Mouse (Mus musculus): Measurements from ENCODE around the gene Cpe.

Gene Cpe

DNA sequence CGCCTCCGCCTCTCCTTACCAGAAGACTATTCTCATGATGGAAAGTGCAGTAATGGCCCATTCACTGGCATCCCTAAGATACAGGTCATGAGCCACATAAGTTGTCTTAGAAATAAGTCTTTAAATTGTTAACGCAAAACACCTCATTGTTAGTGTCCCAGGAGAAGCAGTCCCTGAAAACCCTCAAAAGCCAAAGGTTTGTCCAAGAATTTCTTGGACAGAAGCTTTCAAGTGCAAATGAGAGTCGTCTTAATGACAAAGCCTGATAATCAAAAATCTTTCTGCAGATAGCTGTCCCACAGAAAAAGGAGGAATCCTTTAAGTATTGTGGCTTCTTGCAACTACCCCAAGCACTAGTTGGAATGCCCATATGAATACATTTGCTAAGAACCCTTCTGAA is 60.7 kb downstream of the Cpe start:
- no peak for DNase-seq (ENCODE audit: extremely low spot score)

- DNase-seq (ENCODE audit: extremely low spot score): no peak
Measured at GRCm38 (mm10) chr8:64631761-64632160, 61.1 kb downstream of the Cpe start.

GRCm38 (mm10) chr8:64629034-64629760 is 63.7 kb downstream of the Cpe start:
- no peak for DNase-seq (ENCODE audit: extremely low spot score)

DNA sequence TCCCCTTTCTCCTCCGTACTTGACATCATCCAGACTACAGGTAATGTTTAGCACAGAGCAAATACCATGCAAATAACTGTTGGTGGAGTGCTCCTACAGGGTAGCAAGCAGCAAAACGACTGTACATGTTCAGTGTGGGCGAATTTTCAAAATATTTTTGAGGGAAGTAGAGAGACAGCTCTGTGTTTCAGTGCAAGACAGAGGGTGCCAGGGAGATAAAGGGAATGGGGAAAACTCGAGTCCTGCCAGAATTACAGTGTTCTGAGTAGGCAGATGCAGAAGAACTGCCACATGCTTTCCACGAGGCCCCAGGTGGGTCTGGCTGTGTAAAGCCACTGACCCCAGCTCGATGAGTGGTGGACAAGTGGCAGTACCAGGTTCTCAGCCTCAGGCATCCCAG is 64.8 kb downstream of the Cpe start:
- DNase-seq (ENCODE audit: extremely low spot score): no peak

DNA sequence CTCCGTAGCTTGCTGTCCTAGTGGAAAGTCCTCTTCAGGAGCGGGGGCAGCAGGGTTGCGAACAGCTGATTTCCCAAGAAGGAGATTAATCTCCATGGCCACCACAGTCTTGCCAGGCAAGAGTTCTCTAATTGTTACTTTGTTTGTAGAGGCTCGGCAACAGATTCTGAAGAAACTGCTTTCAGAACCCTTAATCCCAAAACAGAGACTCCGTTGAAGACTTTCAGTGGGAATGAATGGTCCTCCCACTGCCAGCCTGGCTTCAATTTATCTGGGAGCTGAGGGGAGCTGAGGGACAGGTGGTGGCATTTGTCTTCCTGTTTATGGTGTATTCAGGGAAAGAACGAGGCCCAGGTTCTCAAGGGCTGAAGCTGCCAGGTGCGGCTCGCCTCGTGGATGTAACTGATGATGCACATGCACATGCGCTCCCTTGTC is 68.2 kb downstream of the Cpe start:
- no peak for DNase-seq (ENCODE audit: extremely low spot score)

GRCm38 (mm10) chr8:64620365-64621150 is 72.3 kb downstream of the Cpe start:
- no peak for DNase-seq (ENCODE audit: extremely low spot score)

- no peak for DNase-seq (ENCODE audit: extremely low spot score)
Measured at GRCm38 (mm10) chr8:64619661-64620060, 73.2 kb downstream of the Cpe start.

DNA sequence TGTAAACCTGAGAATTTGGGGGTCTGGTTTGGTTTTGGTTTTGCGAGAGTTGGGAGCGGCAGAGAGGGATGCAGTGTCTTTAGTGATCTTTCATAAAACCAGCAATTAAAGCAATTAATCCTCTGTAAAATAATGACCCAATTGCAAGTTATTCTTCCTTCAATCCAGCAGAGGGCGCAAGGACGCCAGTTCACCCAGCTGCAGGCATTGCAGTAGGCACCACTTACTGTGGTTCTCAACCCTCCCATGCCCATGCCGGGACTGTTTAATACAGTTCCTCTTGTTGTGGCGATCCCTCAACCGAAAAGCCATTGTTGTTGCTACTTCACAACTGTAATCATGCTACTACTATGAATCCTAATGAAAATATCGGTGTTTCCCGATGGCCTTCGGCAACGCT is 74.2 kb downstream of the Cpe start:
- DNase-seq (ENCODE audit: extremely low spot score): peak; percentile 24

DNA sequence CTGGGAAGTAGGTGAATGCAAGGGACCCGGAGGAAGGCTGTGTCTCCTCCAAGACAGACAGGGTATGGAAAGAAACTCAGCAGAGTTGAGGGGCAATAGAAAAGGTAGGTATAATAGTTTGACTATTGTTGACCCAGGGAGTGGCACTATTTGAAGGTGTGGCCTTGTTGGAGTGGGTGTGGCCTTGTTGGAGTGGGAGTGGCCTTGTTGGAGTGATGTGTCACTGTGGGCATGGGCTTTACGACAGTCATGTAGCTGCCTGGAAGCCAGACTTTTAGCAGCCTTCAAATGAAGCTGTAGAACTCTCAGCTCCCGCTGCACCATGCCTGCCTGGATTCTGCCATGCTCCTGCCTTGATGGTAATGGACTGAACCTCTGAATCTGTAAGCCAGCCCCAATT is 76.3 kb downstream of the Cpe start:
- no peak for DNase-seq (ENCODE audit: extremely low spot score)

DNA sequence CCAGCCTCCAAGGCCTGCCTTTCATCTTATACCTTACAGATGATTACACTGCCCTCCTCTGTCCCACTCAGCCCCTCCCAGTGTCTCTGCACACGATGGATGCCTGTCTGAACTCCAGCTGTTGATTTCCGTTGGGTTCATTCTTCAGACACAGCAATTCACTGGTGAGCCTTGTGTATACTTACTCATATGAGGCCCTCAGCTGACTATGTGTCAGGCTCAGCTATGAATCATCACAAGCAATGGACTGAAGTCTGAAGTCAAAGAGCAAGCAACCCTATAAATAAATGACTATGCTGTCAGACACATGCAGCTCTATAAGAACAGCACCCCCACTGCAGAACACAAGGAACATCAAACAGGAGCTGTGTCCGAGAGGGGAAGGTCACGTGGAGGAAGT is 77.4 kb downstream of the Cpe start:
- DNase-seq (ENCODE audit: extremely low spot score): no peak

DNA sequence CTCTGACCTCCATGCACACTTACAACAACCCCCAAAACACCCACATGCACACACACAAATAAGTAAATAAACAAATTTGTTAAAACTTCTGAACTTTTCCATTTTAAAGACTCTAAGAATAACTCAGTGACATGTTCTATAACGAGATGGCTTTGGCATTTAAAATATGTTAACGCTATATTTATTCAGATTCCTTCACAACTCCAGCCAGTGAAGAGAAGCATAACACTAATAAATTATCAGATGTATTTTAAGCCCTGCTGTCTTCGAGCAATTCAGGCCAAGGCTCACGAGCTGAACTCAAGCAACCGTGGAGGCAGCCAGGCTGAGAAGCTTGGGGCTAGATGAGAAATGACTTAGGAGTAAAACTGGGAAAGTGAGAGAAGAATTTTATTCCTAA is 79.2 kb downstream of the Cpe start:
- DNase-seq (ENCODE audit: extremely low spot score): no peak

GRCm38 (mm10) chr8:64611210-64611974 is 81.5 kb downstream of the Cpe start:
- no peak for DNase-seq (ENCODE audit: extremely low spot score)

DNA sequence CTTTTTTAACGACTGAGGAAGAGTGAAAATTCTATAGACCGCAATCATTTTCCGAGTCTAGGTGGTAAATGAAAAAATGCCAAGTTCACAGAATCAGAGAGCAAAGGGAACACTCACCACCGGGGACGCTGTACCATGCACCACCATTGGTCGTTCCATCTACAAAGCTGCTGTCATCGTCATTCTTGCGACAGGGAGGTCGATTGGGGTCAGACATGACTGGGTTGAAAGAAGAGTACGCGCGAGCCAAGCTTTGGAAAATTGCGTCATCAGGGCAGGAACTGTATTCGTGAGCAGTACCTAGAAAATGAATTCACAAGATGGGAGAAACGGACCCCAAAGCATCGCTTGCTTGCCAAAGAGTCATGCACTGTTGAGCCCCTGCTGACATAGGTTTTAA is 83.9 kb downstream of the Cpe start:
- no peak for DNase-seq (ENCODE audit: extremely low spot score)

DNA sequence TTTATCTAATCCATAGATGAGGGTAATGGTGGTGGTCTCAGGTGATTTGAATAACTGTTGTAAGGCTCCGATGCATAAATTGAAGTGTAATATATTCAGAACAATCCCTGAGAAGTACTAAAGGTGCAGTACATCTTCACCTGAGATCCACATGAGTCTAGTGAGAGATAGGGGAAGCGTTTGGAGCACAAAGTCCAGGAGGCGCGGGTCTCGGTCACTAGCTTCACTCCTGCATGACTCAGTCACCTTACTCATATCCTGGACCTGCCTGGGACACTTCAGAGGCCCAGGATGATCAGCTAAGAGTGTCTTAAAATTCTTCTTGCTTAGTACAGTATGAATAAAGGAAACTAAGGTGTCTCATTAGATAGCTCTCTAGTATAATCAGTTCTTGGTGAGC is 86.8 kb downstream of the Cpe start:
- no peak for DNase-seq (ENCODE audit: extremely low spot score)

DNA sequence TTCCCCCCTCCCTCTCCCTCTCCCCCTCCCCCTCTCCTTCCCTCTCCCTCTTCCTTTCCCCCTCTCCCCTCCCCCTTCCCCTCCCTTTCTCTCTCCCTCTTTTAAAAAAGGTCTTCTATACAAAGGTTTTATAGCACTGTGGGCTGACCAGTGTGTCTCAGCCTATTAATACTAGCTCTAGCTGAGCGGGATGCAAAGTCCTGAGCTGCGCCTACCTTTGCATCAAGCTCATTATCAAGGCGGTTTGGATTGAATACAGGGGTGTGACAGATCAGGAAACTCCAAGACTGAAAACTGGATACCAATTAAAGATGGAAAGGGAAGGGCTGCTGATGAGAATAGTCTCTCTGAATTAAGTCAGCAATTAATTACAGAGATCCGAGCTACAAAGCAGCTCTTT is 94.6 kb downstream of the Cpe start:
- DNase-seq (ENCODE audit: extremely low spot score): no peak

DNA sequence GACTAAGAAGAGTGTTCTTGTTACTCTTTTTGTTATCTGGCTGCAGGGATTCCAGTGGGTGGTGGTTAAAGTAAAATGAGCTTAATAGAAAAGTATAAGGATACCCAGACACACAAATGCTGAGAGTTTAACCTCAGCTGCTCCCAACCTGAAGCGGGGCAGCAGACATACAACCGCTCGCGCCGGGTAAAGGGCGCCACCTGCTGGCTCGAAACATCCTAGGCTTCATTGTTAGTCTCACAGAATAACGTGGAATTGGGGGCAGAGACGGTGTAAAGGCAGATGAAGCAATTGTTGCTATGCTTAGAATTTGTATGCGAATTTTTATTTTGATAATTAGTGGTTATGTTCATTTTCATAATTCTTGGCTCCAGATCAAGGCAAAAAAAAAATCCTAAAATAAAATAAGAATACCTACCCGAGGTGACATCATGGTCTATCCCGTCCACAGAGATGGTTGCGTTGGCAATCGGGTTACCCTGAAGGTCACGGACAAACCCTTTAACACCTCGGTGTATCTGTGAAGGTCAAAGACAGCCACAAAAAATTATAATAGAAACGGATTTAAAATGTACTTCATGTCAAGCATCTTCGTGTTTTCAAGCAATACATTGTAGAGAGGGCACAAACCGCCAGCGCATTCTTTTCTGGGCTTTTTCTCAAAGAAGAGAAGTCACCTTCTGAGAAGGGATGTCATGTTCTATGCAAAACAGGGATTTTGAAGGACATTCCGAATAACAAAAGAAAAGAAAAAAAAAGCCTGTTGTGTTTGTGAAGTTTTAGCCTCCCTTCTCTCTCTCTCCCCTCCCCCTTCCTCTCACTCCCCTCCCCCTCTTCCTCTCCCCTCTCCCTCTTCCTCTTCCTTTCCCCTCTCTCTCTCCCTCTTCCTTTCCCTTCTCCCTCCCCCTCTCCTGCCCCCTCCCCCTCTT is 95.5 kb downstream of the Cpe start:
- DNase-seq (ENCODE audit: extremely low spot score): peak; percentile 69

- DNase-seq (ENCODE audit: extremely low spot score): no peak
Measured at GRCm38 (mm10) chr8:64596396-64596795, 96.5 kb downstream of the Cpe start.

DNA sequence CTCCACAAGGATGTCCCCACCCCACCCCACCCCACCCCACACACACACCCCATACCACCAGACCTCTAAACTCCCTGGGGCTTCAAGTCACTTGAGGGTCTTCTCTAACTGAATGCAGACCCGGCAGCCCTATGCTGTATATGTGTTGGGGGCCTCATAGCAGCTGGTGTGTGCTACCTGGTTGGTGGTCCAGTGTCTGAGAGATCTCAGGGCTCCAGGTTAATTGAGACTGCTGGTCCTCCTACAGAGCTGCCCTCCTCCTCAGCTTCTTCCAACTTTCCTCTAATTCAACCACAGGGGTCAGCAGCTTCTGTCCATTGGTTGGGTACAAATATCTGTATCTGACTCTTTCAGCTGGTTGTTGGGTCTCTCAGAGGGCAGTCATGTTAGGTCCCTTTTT is 102.4 kb downstream of the Cpe start:
- DNase-seq (ENCODE audit: extremely low spot score): no peak

DNA sequence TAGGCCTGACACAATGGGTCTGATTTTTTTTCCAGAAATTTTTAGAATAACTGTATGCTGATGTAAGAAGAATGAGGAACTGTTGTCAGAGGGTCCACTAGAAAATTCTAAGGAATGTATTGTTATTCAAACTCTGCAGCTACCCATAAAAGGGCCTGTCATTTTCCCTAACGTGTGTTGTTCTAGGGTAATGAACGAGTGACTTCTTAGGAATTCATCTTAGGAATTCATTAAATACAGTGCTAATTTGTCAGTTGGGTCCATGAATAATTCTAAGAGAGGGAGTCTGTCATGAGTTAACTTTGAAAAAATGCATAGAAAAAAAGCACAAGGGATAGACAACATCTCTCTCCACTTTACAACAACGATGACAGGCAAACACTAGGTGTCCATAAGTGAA is 110.0 kb downstream of the Cpe start:
- no peak for DNase-seq (ENCODE audit: extremely low spot score)

GRCm38 (mm10) chr8:64578221-64578620 is 114.6 kb downstream of the Cpe start:
- no peak for DNase-seq (ENCODE audit: extremely low spot score)

- no peak for DNase-seq (ENCODE audit: extremely low spot score)
Measured at GRCm38 (mm10) chr8:64575001-64575400, 117.9 kb downstream of the Cpe start.
